Mouse (Mus musculus) neutrophil, adult 83 days (primary cell): ENCODE results near the gene Dact2. TPM values are rescaled to one million over a fixed set of nuclear protein-coding genes. Genes with fewer than 3 reads are reported as not detected.

Experiments
- total RNA-seq, 2 experiments: library from RNA; stranded (reverse); gene quantifications; one replicate each; pipeline ENCODE4 v1.2.4; 2023

Dact2 gene
- not detected for total RNA-seq

GRCm38 (mm10) chr17:14204061-14204460 lies at the start of gene Dact2:
Gene Dact2, minus strand, starts transcription at chr17:14204304.

Other genes with a start within 250 kb of the Dact2 start
- not detected for gene Gm7356, start 200.6 kb downstream of the Dact2 start, total RNA-seq
- not detected for gene Gm7358, start 144.8 kb downstream of the Dact2 start, total RNA-seq
- gene Smoc2, start 75.2 kb upstream of the Dact2 start, total RNA-seq: under 1 TPM; 0.26 to 0.37 TPM